Mouse (Mus musculus) lung, adult 2 months (tissue): ENCODE results near the gene Ptpn4. TPM values are rescaled to one million over a fixed set of nuclear protein-coding genes. Genes with fewer than 3 reads are reported as not detected.

Source experiments
- DNase-seq: peaks from one replicate; pipeline ENCODE4 v3.0.0; 2022
- H3K4me1 ChIP-seq: fragments of 200-500 bp; 2 replicates; pipeline ENCODE4 v1.6.1; 2011; ENCODE audit warnings: low read length; ENCODE audit not compliant: control insufficient read depth, insufficient read depth
- H3K4me3 ChIP-seq: fragments of 200-500 bp; replicated peaks from 2 replicates; pipeline ENCODE3; 2011; ENCODE audit warnings: low read depth, mild to moderate bottlenecking, control low read depth, low read length; ENCODE audit errors: extremely low read depth
- CTCF ChIP-seq: fragments of 200-500 bp; IDR thresholded peaks from 2 replicates; pipeline ENCODE4 v1.5.1; 2011; ENCODE audit warnings: mild to moderate bottlenecking, low read length, control low read depth; ENCODE audit not compliant: insufficient read depth
- POLR2A ChIP-seq: fragments of 200-500 bp; IDR thresholded peaks from 2 replicates; pipeline ENCODE4 v1.6.1; 2011; ENCODE audit warnings: low read depth, mild to moderate bottlenecking, control low read depth, low read length, borderline replicate concordance; ENCODE audit errors: extremely low read depth
- WGBS: fragments of 180-500 bp; shearing (Covaris S2); methylation state at CpG from one replicate; pipeline ENCODE4 v1.1.7; 2018; 5-methylcytosine and 5-hydroxymethylcytosine counted together
- polyA plus RNA-seq: library from polyadenylated mRNA; depleted of rRNA; stranded (reverse); fragments of >200 nt; gene quantifications from 2 replicates; pipeline ENCODE4 v1.2.3, GENCODE M21; 2012

Gene Ptpn4
- polyA plus RNA-seq, 1 experiment, result 4.2 TPM

GRCm38 (mm10) chr1:119852980-119853379 lies 15.6 kb upstream of the Ptpn4 start:
- DNase-seq, result no peak
- no peak for TF ChIP-seq CTCF
- TF ChIP-seq POLR2A, result no peak
- no peaks in the 10 kb centered on the region for H3K4me1 ChIP-seq
- no peak overlapping the region for H3K4me3 ChIP-seq
- WGBS, result 84% methylated on average over 5 of the region's 5 CpGs

GRCm38 (mm10) chr1:119852339-119852738 lies 14.9 kb upstream of the Ptpn4 start:
- Histone ChIP-seq H3K4me3 (no peak overlapping the region), H3K4me1 (no peaks in the 10 kb centered on the region)
- no peak for DNase-seq
- WGBS, result 61% methylated on average over 4 of the region's 4 CpGs
- TF ChIP-seq POLR2A (no peak), CTCF (no peak)

GRCm38 (mm10) chr1:119849146-119849935 lies 11.9 kb upstream of the Ptpn4 start:
- Histone ChIP-seq H3K4me1 (no peaks in the 10 kb centered on the region), H3K4me3 (no peak overlapping the region)
- DNase-seq, result no peak
- 88% methylated on average over 12 of the region's 12 CpGs for WGBS
- no peak for TF ChIP-seq CTCF
- TF ChIP-seq POLR2A, result no peak

GRCm38 (mm10) chr1:119845321-119845720 lies 7.9 kb upstream of the Ptpn4 start:
- WGBS, result 65% methylated on average over 4 of the region's 4 CpGs
- TF ChIP-seq CTCF (no peak), POLR2A (no peak)
- Histone ChIP-seq H3K4me3 (no peak overlapping the region), H3K4me1 (no peaks in the 10 kb centered on the region)
- DNase-seq, result no peak

GRCm38 (mm10) chr1:119843121-119843520 lies 5.7 kb upstream of the Ptpn4 start:
- Histone ChIP-seq H3K4me1 (no peaks in the 10 kb centered on the region), H3K4me3 (no peak overlapping the region)
- 80% methylated on average over 3 of the region's 3 CpGs for WGBS
- TF ChIP-seq POLR2A (no peak), CTCF (no peak)
- no peak for DNase-seq

- no peak for TF ChIP-seq CTCF
- no peak for TF ChIP-seq POLR2A
- DNase-seq, result no peak
- 31% methylated on average over 3 of the region's 3 CpGs for whole genome bisulfite sequencing
- no peak overlapping the region for H3K4me3 ChIP-seq
- H3K4me1 ChIP-seq, result no peaks in the 10 kb centered on the region; the same call in 1 of the 2 replicates
Measured at GRCm38 (mm10) chr1:119838241-119838640, 828 bp upstream of the Ptpn4 start.

- TF ChIP-seq POLR2A (no peak), CTCF (no peak)
- Histone ChIP-seq H3K4me1 (no peaks in the 10 kb centered on the region; the same call in 1 of the 2 replicates), H3K4me3 (peak overlapping the region; percentile 69)
- under 1% methylated on average over 28 of the region's 31 CpGs for WGBS
- peak; percentile 42 for DNase-seq
Measured at GRCm38 (mm10) chr1:119836479-119837015, 866 bp downstream of the Ptpn4 start.

- no peak for DNase-seq
- TF ChIP-seq POLR2A, result no peak
- no peak for TF ChIP-seq CTCF
- 16% methylated on average over 9 of the region's 9 CpGs for WGBS
- no peaks in the 10 kb centered on the region; the same call in 1 of the 2 replicates for H3K4me1 ChIP-seq
- H3K4me3 ChIP-seq, result peak overlapping the region; percentile 45
Measured at GRCm38 (mm10) chr1:119835726-119836478, 1.5 kb downstream of the Ptpn4 start.

GRCm38 (mm10) chr1:119828160-119828559 lies 9.3 kb downstream of the Ptpn4 start:
- DNase-seq, result no peak
- Histone ChIP-seq H3K4me1 (no peaks in the 10 kb centered on the region), H3K4me3 (no peak overlapping the region)
- TF ChIP-seq CTCF (no peak), POLR2A (no peak)
- 95% methylated on average over 1 of the region's 1 CpGs for WGBS
